Mouse (Mus musculus) ES-Bruce4 (cell line): Measurements from ENCODE around the gene Plxnb1.

Experiments used
- CTCF ChIP-seq: IDR thresholded peaks from one replicate; pipeline ENCODE4 v1.8.1; 2011; ENCODE audit warnings: low read depth, low read length
- EP300 ChIP-seq: IDR thresholded peaks from 2 replicates; pipeline ENCODE4 v1.6.1; 2011; ENCODE audit warnings: low read depth, low read length; ENCODE audit not compliant: insufficient read depth
- POLR2A ChIP-seq: IDR thresholded peaks from one replicate; pipeline ENCODE4 v1.8.1; 2011; ENCODE audit warnings: low read length; ENCODE audit not compliant: insufficient read depth

- TF ChIP-seq CTCF: no peak
- TF ChIP-seq EP300: no peak
- TF ChIP-seq POLR2A: no peak
Observed at GRCm38 (mm10) chr9:109123266-109123665, 28.1 kb downstream of the Plxnb1 start.
